Mouse (Mus musculus) E14TG2a.4 (cell line): ENCODE measurements around the gene Rhot2.

Experiments used
- CTCF ChIP-seq: conservative IDR thresholded peaks from 2 replicates; pipeline ENCODE4 v1.5.1; 2014; ENCODE audit warnings: low read length
- NANOG ChIP-seq: IDR thresholded peaks from 2 replicates; pipeline ENCODE4 v1.6.1; 2014; ENCODE audit warnings: borderline replicate concordance, low read length, mixed read lengths

DNA sequence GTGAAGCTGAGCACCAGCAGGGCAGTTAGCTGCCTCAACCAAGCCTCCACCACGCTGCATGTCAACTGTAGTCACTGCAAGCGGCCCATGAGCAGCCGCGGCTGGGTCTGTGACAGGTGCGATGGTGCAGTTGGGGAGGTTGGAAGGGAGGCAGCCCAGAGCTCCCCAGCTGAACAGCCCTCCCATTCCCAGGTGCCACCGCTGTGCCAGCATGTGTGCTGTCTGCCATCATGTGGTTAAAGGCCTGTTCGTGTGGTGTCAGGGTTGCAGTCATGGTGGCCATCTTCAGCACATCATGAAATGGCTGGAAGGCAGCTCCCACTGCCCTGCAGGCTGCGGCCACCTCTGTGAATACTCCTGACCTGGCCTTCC is 16.4 kb downstream of the Rhot2 start:
- TF ChIP-seq CTCF = no peak
- no peak for TF ChIP-seq NANOG
